Comparison of ENCODE assay signal across 9 mouse cellular contexts in the genomic region with DNA sequence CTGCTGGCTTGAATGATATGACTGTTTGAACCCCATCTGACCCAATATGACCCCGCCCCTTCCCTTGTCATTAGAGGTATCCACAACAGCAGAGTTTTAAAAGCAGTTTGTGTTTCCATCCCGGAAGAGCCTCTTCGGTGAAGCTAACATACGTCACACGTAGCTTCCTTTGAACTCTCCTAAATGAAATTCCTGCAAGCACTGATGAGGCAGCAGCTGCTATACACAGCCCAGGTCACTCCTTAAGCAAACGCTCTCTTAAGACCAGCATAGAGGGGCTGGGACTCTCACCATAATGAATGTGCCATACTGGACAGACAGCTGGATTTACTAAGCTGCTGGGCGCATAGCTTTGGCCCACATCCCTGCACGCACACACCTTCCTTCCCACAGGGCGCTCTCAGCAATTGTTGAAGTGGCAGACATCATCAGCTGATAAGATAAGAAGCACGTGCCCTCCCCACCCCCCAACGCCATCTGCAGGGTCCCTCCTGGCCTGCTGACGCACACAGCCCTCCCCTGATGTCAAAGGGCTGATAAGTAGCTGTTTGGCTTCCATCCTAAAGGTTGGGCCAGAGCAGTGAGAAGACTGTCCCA.
DNase-seq lines count a peak whose midpoint lies in the region; ATAC-seq and TF ChIP-seq lines count a peak whose summit lies in the region.
"Had no signal": no experiment of that assay in that cellular context is flagged by ENCODE, and none has a peak within 500 bp of the region (broad histone marks: within the 10 kb centered on the region; RNA-seq: fewer than 3 reads in every experiment).

No protein-coding gene starts in this region.

- ATAC-seq in midbrain, embryonic 11.5 days (ENCODE audit: low FRiP score): peak; percentile 57; the same call in 1 of the 2 replicates
- ATAC-seq in forebrain, embryonic 13.5 days: peak; percentile 36; the same call in 1 of the 2 replicates
- ATAC-seq in hindbrain, embryonic 16.5 days: peak; percentile 34; the same call in 1 of the 2 replicates
- peak; percentile 82 for ATAC-seq in lung, embryonic 14.5 days (ENCODE audit: insufficient read depth)
- ATAC-seq in cerebellum, adult (ENCODE audit: insufficient number of reproducible peaks, low FRiP score, low TSS enrichment): no peak
- ATAC-seq in granulocyte monocyte progenitor cell, adult 5-6 weeks (replicated peaks; ENCODE audit: poor library complexity, severe bottlenecking): no peak
- ATAC-seq: Patski had no signal

- H3K9me3 ChIP-seq in midbrain, embryonic 11.5 days (ENCODE audit: control insufficient read depth, low read length): no peaks in the 10 kb centered on the region
- H3K9me3 ChIP-seq in midbrain, embryonic 10.5 days (replicated peaks): no peaks in the 10 kb centered on the region
- H3K9me3 ChIP-seq in forebrain, embryonic 13.5 days (replicated peaks): no peaks in the 10 kb centered on the region
- H3K9me3 ChIP-seq in hindbrain, embryonic 16.5 days (ENCODE audit: control insufficient read depth, low read length): no peaks in the 10 kb centered on the region
- H3K9me3 ChIP-seq in lung, embryonic 14.5 days (ENCODE audit: low read depth, low read length): no peaks in the 10 kb centered on the region

- no peak overlapping the region for H3K4me2 ChIP-seq in midbrain, embryonic 11.5 days
- no peak overlapping the region for H3K4me2 ChIP-seq in forebrain, embryonic 13.5 days
- H3K4me2 ChIP-seq in hindbrain, embryonic 16.5 days (ENCODE audit: low read length): no peak overlapping the region
- H3K4me2 ChIP-seq in lung, embryonic 14.5 days: peak overlapping the region; percentile 47

- H3K27ac ChIP-seq in midbrain, embryonic 11.5 days (ENCODE audit: low read depth, low read length): no peak overlapping the region
- H3K27ac ChIP-seq in midbrain, embryonic 10.5 days (replicated peaks): no peak overlapping the region; the same call in 1 of the 2 replicates
- peak overlapping the region; percentile 48 for H3K27ac ChIP-seq in forebrain, embryonic 13.5 days
- H3K27ac ChIP-seq in hindbrain, embryonic 16.5 days (ENCODE audit: low read depth, low read length): no peak overlapping the region
- H3K27ac ChIP-seq in lung, embryonic 14.5 days (ENCODE audit: low read depth): no peak overlapping the region

- 66% methylated on average over 12 of the region's 12 CpGs for WGBS in midbrain, embryonic 11.5 days
- 62% methylated on average over 12 of the region's 12 CpGs for WGBS in midbrain, embryonic 10.5 days
- WGBS in forebrain, embryonic 13.5 days: 59% methylated on average over 12 of the region's 12 CpGs
- WGBS in hindbrain, embryonic 16.5 days: 46% methylated on average over 12 of the region's 12 CpGs
- WGBS in lung, embryonic 14.5 days: 11% methylated on average over 12 of the region's 12 CpGs

- no peak overlapping the region for H3K9ac ChIP-seq in midbrain, embryonic 11.5 days (ENCODE audit: low read length)
- no peak overlapping the region for H3K9ac ChIP-seq in forebrain, embryonic 13.5 days
- no peak overlapping the region for H3K9ac ChIP-seq in hindbrain, embryonic 16.5 days (ENCODE audit: low read depth, low read length)
- no peak overlapping the region for H3K9ac ChIP-seq in lung, embryonic 14.5 days

- TF ChIP-seq CTCF in lung, embryonic 14.5 days (IDR thresholded peaks at IDR 0.05; ENCODE audit: low read depth): no peak

- peak; percentile 89 for DNase-seq in midbrain, embryonic 11.5 days (ENCODE audit: low spot score, missing footprints)
- no peak for DNase-seq in midbrain, embryonic 10.5 days (ENCODE audit: low spot score)
- peak; percentile 61 for DNase-seq in lung, embryonic 14.5 days
- no peak for DNase-seq in left cerebral cortex, adult 11 months (ENCODE audit: low spot score)

- peaks cover 8% of the 10 kb centered on the region for H3K4me1 ChIP-seq in midbrain, embryonic 11.5 days (ENCODE audit: control insufficient read depth, insufficient read depth, low read length)
- peaks cover 29% of the 10 kb centered on the region for H3K4me1 ChIP-seq in midbrain, embryonic 10.5 days
- peaks cover 23% of the 10 kb centered on the region for H3K4me1 ChIP-seq in forebrain, embryonic 13.5 days
- H3K4me1 ChIP-seq in hindbrain, embryonic 16.5 days (ENCODE audit: control insufficient read depth, insufficient read depth, low read depth, low read length): peaks cover 7% of the 10 kb centered on the region; the same call in 1 of the 2 replicates
- peaks cover 6% of the 10 kb centered on the region for H3K4me1 ChIP-seq in lung, embryonic 14.5 days (ENCODE audit: insufficient read depth)

- no peaks in the 10 kb centered on the region for H3K27me3 ChIP-seq in midbrain, embryonic 11.5 days (ENCODE audit: control insufficient read depth, insufficient read depth, low read length)
- H3K27me3 ChIP-seq in midbrain, embryonic 10.5 days (ENCODE audit: low read depth, poor library complexity, severe bottlenecking): no peaks in the 10 kb centered on the region
- H3K27me3 ChIP-seq in forebrain, embryonic 13.5 days: no peaks in the 10 kb centered on the region
- no peaks in the 10 kb centered on the region for H3K27me3 ChIP-seq in hindbrain, embryonic 16.5 days (replicated peaks; ENCODE audit: control insufficient read depth, insufficient read depth, low read length)
- no peaks in the 10 kb centered on the region for H3K27me3 ChIP-seq in lung, embryonic 14.5 days (ENCODE audit: insufficient read depth, low read length)
- H3K27me3 ChIP-seq: Patski had no signal

- no peak overlapping the region for H3K4me3 ChIP-seq in midbrain, embryonic 11.5 days (ENCODE audit: low read depth, low read length)
- no peak overlapping the region for H3K4me3 ChIP-seq in midbrain, embryonic 10.5 days
- H3K4me3 ChIP-seq in forebrain, embryonic 13.5 days: no peak overlapping the region
- no peak overlapping the region for H3K4me3 ChIP-seq in hindbrain, embryonic 16.5 days (ENCODE audit: low read length)
- no peak overlapping the region for H3K4me3 ChIP-seq in lung, embryonic 14.5 days (ENCODE audit: low read depth, low read length)

- no peaks in the 10 kb centered on the region for H3K36me3 ChIP-seq in midbrain, embryonic 11.5 days (ENCODE audit: control insufficient read depth, insufficient read depth, low read length)
- H3K36me3 ChIP-seq in midbrain, embryonic 10.5 days: no peaks in the 10 kb centered on the region
- H3K36me3 ChIP-seq in forebrain, embryonic 13.5 days (ENCODE audit: poor library complexity, severe bottlenecking): no peaks in the 10 kb centered on the region
- H3K36me3 ChIP-seq in hindbrain, embryonic 16.5 days (ENCODE audit: control insufficient read depth, insufficient read depth, low read length): no peaks in the 10 kb centered on the region
- no peaks in the 10 kb centered on the region for H3K36me3 ChIP-seq in lung, embryonic 14.5 days (ENCODE audit: insufficient read depth)

Comparison
In these comparisons a context has a peak if more than half of its experiments do, and no peak if none do; other contexts are left out.
1. DNase-seq: peak in midbrain, embryonic 11.5 days (single experiment) and lung, embryonic 14.5 days (single experiment); none in midbrain, embryonic 10.5 days (single experiment) and left cerebral cortex, adult 11 months (single experiment).
2. ATAC-seq: peak in midbrain, embryonic 11.5 days (single experiment), forebrain, embryonic 13.5 days (single experiment), hindbrain, embryonic 16.5 days (single experiment) and lung, embryonic 14.5 days (single experiment); none in cerebellum, adult (single experiment) and granulocyte monocyte progenitor cell, adult 5-6 weeks (single experiment).